Mouse (Mus musculus) brain, adult 2 months (tissue): ENCODE results near the gene Umodl1.
A peak's percentile ranks its signal among the peaks of the same experiment; 100 is the strongest.

Experiments used
- DNase-seq: peaks from one replicate; pipeline ENCODE4 v3.0.0; 2011; ENCODE audit warnings: low read depth, low spot score

Gene Umodl1

DNA sequence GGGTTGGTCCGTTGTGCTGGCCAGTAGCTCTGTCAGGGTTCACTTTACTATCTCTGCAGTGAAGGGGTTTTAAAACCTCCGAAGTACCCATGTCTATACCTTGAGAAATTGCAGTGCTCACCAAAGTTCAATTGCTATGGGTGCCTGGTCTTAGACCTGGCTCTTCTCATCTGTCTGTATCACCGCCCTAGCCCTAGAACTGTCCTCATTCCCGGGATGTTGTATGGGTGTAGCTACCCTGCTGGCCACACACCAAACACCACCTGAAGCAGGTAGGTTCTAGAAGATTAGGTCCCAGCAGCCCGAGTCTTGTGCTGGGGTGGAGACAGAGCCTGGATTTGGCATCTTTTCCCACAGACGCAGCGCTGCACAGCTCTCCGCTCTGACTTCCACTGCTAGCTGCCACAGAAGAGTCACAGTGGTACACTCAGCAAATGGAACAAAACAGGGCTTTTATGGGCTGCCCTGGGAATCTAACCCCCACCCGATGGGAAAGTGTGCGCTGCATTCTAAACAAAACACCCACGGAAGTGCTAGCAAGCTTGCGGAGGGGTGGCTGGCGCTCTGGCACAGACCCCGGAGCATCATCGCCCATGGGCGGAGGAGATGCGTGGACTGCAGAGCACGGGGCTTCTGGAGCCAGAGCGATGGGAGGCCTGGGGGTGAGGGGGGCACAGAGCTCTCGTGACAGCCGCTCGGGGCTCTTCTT lies 81.9 kb downstream of the Umodl1 start:
- DNase-seq: peak; percentile 91

- no peak for DNase-seq
Observed at GRCm38 (mm10) chr17:31037331-31037730, 82.9 kb downstream of the Umodl1 start.

GRCm38 (mm10) chr17:31038381-31038780 lies 83.9 kb downstream of the Umodl1 start:
- DNase-seq: peak; percentile 41

GRCm38 (mm10) chr17:31039626-31040025 lies 85.2 kb downstream of the Umodl1 start:
- peak; percentile 45 for DNase-seq

DNA sequence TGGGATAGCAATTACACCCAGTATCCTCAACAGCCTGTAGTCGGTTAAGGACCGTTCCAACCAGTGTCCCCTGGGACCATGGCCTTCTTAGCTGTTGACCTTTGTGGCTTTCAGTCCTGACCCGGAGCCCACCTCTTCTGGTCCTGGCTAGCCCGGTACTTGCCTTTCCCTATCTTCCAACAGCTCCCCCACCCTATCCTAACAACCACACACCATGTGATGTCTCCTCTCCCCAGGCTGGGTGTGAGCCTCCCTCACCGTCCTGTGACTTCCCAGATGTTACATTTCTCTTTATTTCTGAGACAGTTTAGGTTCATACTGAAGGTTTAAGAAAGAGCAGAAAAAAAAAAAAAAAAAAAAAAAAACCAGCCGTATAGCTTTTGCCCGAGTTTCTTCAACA lies 86.0 kb downstream of the Umodl1 start:
- no peak for DNase-seq

GRCm38 (mm10) chr17:31042751-31043150 lies 88.3 kb downstream of the Umodl1 start:
- no peak for DNase-seq

DNA sequence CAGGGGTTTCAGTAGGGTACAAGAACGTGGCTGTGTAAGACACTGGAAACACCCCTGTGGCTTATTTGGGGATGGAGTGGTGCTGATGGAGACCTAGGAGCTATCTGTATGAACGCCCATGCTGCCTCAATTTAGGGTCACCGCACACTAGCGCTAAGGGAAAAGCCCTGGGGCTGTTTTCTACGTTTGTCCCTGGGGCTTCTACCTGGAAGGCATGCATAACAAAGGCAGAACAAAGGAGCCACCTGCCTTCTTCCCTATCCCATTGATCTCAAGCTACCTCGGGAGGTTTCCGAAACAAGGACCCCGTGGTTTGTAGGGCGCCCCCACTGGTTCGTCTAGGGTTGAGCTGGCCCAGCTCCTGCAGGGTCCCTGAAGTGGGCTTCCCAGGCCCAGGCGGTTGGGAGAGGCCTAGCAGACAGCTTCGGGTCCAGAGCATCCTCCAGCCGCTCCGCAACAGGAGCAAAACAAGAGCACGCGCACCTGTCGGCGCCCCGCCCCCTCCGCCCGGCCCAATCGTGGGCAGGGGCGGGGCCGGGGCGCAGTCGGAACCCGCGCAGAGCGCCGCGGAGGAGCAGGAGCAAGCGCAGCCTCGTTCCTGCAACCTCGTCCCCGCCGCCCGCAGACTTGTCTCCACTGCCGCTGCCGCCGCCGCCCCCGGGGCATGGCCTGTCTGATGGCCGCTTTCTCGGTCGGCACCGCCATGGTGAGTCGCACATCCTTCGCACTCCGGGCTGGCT lies 102.9 kb downstream of the Umodl1 start, which contains the start of gene Abcg1:
Gene Abcg1, plus strand, starts transcription at position 525 of the 740 bp plus-strand sequence.
- peak; percentile 93 for DNase-seq

DNA sequence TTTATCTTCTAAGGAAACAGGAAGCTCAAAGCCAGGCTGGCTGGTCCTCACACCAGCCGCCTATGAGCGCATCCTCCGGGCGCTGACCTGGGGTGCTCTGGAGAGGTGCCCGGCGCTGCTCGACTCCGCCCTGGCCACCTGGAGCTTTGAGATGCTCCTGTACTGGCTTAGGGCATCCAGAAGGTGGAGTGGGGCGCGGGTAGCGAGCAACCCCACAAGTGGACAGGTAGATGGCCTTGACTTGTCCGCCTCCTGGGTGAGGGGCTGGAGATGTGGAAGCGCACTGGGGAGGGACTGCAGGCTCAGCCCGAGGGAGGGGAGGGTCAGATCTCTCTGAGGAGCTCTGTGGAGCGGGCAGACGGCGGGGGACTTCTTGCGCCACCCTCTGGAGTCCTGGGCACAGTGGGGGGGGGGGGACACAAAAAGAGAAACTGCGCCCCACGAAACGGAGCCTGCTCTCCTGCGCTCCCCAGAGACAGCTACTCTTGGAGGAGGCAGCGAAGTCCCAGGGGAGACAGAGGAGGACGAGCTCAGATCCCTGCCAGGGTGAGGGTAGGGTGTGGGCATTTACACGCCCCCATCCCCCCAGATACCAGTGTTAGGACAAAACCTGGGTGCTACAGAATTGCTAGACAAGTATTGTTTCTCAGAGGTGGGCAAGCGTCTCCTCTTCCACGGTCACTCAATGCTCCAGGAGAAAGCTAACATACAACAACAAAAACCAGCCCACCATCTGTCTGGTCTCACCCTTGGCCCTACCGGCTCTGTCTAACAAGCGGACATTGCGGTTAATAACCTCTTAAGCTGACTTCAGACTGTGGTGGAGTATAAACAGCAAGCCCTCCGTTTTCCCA lies 103.7 kb downstream of the Umodl1 start:
- DNase-seq: peak; percentile 83

DNA sequence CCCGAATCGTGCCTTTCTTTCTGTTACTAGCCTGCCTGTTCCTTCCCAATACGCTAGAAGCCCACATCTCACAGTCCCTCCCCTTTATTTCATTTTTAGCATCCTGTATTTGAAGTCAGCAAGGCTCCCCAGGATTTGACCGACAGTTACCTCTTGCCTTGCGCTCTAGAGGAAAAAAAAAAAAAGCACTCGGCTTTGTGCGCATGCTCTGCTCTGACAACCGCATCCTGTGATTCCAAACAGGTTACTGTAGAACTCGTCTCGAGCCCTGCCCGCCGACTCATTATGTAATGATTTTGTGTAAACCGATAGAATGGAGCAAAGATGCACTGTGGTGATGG lies 104.3 kb downstream of the Umodl1 start:
- DNase-seq: peak; percentile 98

- no peak for DNase-seq
Observed at GRCm38 (mm10) chr17:31060196-31060587, 105.8 kb downstream of the Umodl1 start.
